In genomic region chr6:81923523-81924142, GRCm38 (mm10) we compare ENCODE assay signal across 8 mouse cellular contexts. TPM values are rescaled to one million over a fixed set of nuclear protein-coding genes. Genes with fewer than 3 reads are reported as not detected.
DNase-seq lines count a peak whose midpoint lies in the region; ATAC-seq and TF ChIP-seq lines count a peak whose summit lies in the region.

Gene Gcfc2 (plus strand): TSS chr6:81923669.

- peak; percentile 92 to 95 for DNase-seq in B cell, adult 2 months
- peak; percentile 95 for DNase-seq in brain, adult 2 months (ENCODE audit: low read depth, low spot score)
- peak; percentile 80 for DNase-seq in liver, adult 2 months (ENCODE audit: extremely low read depth, low read depth, low spot score)
- peak; percentile 94 for DNase-seq in splenic B cell, adult 2 months (ENCODE audit: low read depth, low spot score)

- peaks cover 16% of the 10 kb centered on the region for H3K36me3 ChIP-seq in heart, embryonic 11.5 days (ENCODE audit: control insufficient read depth, insufficient read depth, low read length)
- H3K36me3 ChIP-seq in kidney, embryonic 16.5 days (ENCODE audit: insufficient read depth, low read length) = peaks cover 21% of the 10 kb centered on the region
- peaks cover 6% of the 10 kb centered on the region; the same call in 1 of the 2 replicates for H3K36me3 ChIP-seq in liver, adult 2 months (ENCODE audit: control insufficient read depth, insufficient read depth, low read length)
- peaks cover 6% of the 10 kb centered on the region for H3K36me3 ChIP-seq in myocyte (ENCODE audit: control insufficient read depth, insufficient read depth)
- no peaks in the 10 kb centered on the region for H3K36me3 ChIP-seq in splenic B cell, adult 2 months (ENCODE audit: control insufficient read depth, insufficient read depth, low read length, poor library complexity, severe bottlenecking)

- peak within 1 kb of the TSS; percentile 95 for H3K9ac ChIP-seq in heart, embryonic 11.5 days (ENCODE audit: low read depth, low read length)
- H3K9ac ChIP-seq in kidney, embryonic 16.5 days (replicated peaks; ENCODE audit: low read length) = peak within 1 kb of the TSS; percentile 98
- peak within 1 kb of the TSS; percentile 86 for H3K9ac ChIP-seq in liver, adult 2 months (ENCODE audit: low read depth, low read length)

- no peaks in the 10 kb centered on the region for H3K9me3 ChIP-seq in heart, embryonic 11.5 days (replicated peaks; ENCODE audit: control insufficient read depth, low read length)
- H3K9me3 ChIP-seq in kidney, embryonic 16.5 days (ENCODE audit: low read length) = no peaks in the 10 kb centered on the region

- under 1% methylated on average over 54 of the region's 56 CpGs for WGBS in heart, embryonic 11.5 days (ENCODE audit: insufficient replicate concordance)
- under 1% methylated on average over 53 of the region's 56 CpGs for WGBS in kidney, embryonic 16.5 days
- under 1% methylated on average over 56 of the region's 56 CpGs for WGBS in liver, adult 2 months

- peak; percentile 96 for ATAC-seq in erythroblast, adult 5-6 weeks (replicated peaks; ENCODE audit: low FRiP score, poor library complexity, severe bottlenecking)
- ATAC-seq in heart, embryonic 11.5 days (replicated peaks; ENCODE audit: insufficient number of reproducible peaks, low FRiP score, low TSS enrichment) = peak; percentile 86
- ATAC-seq in kidney, embryonic 16.5 days (ENCODE audit: low FRiP score, low TSS enrichment) = peak; percentile 96

- TF ChIP-seq CTCF in liver, adult 2 months (IDR thresholded peaks at IDR 0.05; ENCODE audit: low read depth, low read length) = no peak

- no peaks in the 10 kb centered on the region for H3K79me2 ChIP-seq in liver, adult 2 months (ENCODE audit: control insufficient read depth, insufficient read depth, low read length)
- H3K79me2 ChIP-seq in myocyte (ENCODE audit: control insufficient read depth, insufficient read depth) = peaks cover 8% of the 10 kb centered on the region

- H3K4me2 ChIP-seq in heart, embryonic 11.5 days = peak within 1 kb of the TSS; percentile 82
- peak within 1 kb of the TSS; percentile 59 for H3K4me2 ChIP-seq in kidney, embryonic 16.5 days (replicated peaks; ENCODE audit: low read depth, low read length)
- peak within 1 kb of the TSS; percentile 90 for H3K4me2 ChIP-seq in myocyte (ENCODE audit: low read depth)

- H3K27ac ChIP-seq in heart, embryonic 11.5 days (ENCODE audit: low read depth, low read length) = peak within 1 kb of the TSS; percentile 64; the same call in 1 of the 2 replicates
- peak within 1 kb of the TSS; percentile 72 for H3K27ac ChIP-seq in kidney, embryonic 16.5 days (ENCODE audit: low read length)
- peak within 1 kb of the TSS; percentile 39; the same call in 1 of the 2 replicates for H3K27ac ChIP-seq in liver, adult 2 months (replicated peaks; ENCODE audit: insufficient read depth, low read depth, low read length)

- H3ac ChIP-seq in myocyte (ENCODE audit: control insufficient read depth, insufficient read length) = peak within 1 kb of the TSS; percentile 20

- TF ChIP-seq POLR2A in liver, adult 2 months (IDR thresholded peaks at IDR 0.05; ENCODE audit: extremely low read depth, insufficient read depth, low read length) = peak; percentile 49; the same call in 1 of the 2 replicates
- TF ChIP-seq POLR2A in myocyte (IDR thresholded peaks at IDR 0.05; ENCODE audit: insufficient read length, low read depth) = peak; percentile 68

- H3K4me1 ChIP-seq in heart, embryonic 11.5 days (ENCODE audit: control insufficient read depth, insufficient read depth, low read length) = 0 out of 2 replicates have a peak, but pooled peaks cover 3% of the 10 kb centered on the region
- H3K4me1 ChIP-seq in kidney, embryonic 16.5 days (ENCODE audit: insufficient read depth, low read length) = peaks cover 11% of the 10 kb centered on the region
- no peaks in the 10 kb centered on the region for H3K4me1 ChIP-seq in liver, adult 2 months (ENCODE audit: control insufficient read depth, insufficient read depth, low read length)

- H3K4me3 ChIP-seq in heart, embryonic 11.5 days (ENCODE audit: low read depth, low read length) = peak within 1 kb of the TSS; percentile 90
- H3K4me3 ChIP-seq in kidney, embryonic 16.5 days (ENCODE audit: low read length) = peak within 1 kb of the TSS; percentile 84
- peak within 1 kb of the TSS; percentile 75 for H3K4me3 ChIP-seq in liver, adult 2 months (ENCODE audit: insufficient read depth, low read depth, low read length)
- peak within 1 kb of the TSS; percentile 56 for H3K4me3 ChIP-seq in myocyte

- no peaks in the 10 kb centered on the region; the same call in 1 of the 2 replicates for H3K27me3 ChIP-seq in heart, embryonic 11.5 days (ENCODE audit: control insufficient read depth, insufficient read depth, low read length)
- H3K27me3 ChIP-seq in kidney, embryonic 16.5 days (ENCODE audit: insufficient read depth, low read length) = no peaks in the 10 kb centered on the region
- H3K27me3 ChIP-seq in liver, adult 2 months (ENCODE audit: control insufficient read depth, insufficient read depth, low read length) = no peaks in the 10 kb centered on the region
- H3K27me3 ChIP-seq in myocyte (ENCODE audit: control insufficient read depth, insufficient read depth, insufficient read length) = no peaks in the 10 kb centered on the region
- H3K27me3 ChIP-seq in splenic B cell, adult 2 months (ENCODE audit: control insufficient read depth, insufficient read depth, low read length, poor library complexity, severe bottlenecking) = no peaks in the 10 kb centered on the region

TF ChIP-seq in myocyte, 11 proteins besides CTCF, POLR2A, EP300 and RAD21:
- TF ChIP-seq TCF3 (IDR thresholded peaks at IDR 0.05; ENCODE audit: insufficient read length, low read depth) (no peak), POLR2AphosphoS2 (IDR thresholded peaks at IDR 0.05; ENCODE audit: insufficient read length, low read depth) (peak; percentile 61)

RNA-seq across cellular contexts. Expression of gene Gcfc2, which starts in this region (rescaled TPM):
- total RNA-seq in erythroblast, adult 5-6 weeks (2015; ENCODE audit: low replicate concordance) = 0.96 and 4.4 TPM in 2 replicates
- 9.3 and 14.1 TPM in 2 replicates for total RNA-seq in erythroblast, adult 5-6 weeks (2017; ENCODE audit: low replicate concordance)
- 7.8 and 9.0 TPM in 2 replicates for polyA plus RNA-seq in heart, embryonic 11.5 days (2014; fragmentation: Nextera tagmentation; extraction: Ambion mirVana)
- polyA plus RNA-seq in kidney, embryonic 16.5 days (2015; fragmentation: Nextera tagmentation; extraction: Ambion mirVana) = 10.1 and 11.0 TPM in 2 replicates
- 5.6 and 7.3 TPM in 2 replicates for total RNA-seq in liver, adult 2 months (2014; rRNA removed)
- polyA plus RNA-seq in liver, adult 2 months (2012; rRNA removed) = 1.3 and 2.3 TPM in 2 replicates
- polyA plus RNA-seq in myocyte (2012; fragmentation: generic; extraction: Trizol) = 0.88 TPM

Comparison
In these comparisons a context has a peak if more than half of its experiments do, and no peak if none do; other contexts are left out.
1. Peak in every context shown above with its lines: DNase-seq, ATAC-seq, H3K4me3 ChIP-seq and H3K27ac ChIP-seq.